Mouse (Mus musculus) left cerebral cortex, postnatal 14 days (tissue): ENCODE results near the gene Agtrap. TPM values are rescaled to one million over a fixed set of nuclear protein-coding genes. Genes with fewer than 3 reads are reported as not detected.
"Not testable (repeated sequence)": the region's sequence is repeated elsewhere in the genome, so short reads cannot be mapped to it uniquely, and the experiment has no call there.

Source experiments
- DNase-seq, 2 experiments: peaks; one replicate each; pipeline ENCODE4 v3.0.0; 2021 to 2022; ENCODE audit warnings: low spot score in 2 of 2, mixed read lengths in 1 of 2
- intact Hi-C: fragments of 180-260 bp; cut with DNase I; formaldehyde crosslinking; loops from one replicate; pipeline ENCODE4 v1.15.1; 2025
- long read RNA-seq, 2 experiments: library from polyadenylated mRNA; stranded (forward); transcript quantifications; one replicate each; pipeline ENCODE4 v2.0.0; 2021
- total RNA-seq, 2 experiments: library from RNA; stranded (reverse); gene quantifications; 2 replicates each; pipeline ENCODE4 v1.2.3; 2021

Agtrap gene
- total RNA-seq = 1 to 10 TPM; 5.8 to 8.1 TPM
- long read RNA-seq, experiment 1, partial matches to known transcripts = 0 of 2 reads
- long read RNA-seq, experiment 1, other reads (novel, unspliced or antisense) = 1 of 2 reads
- long read RNA-seq, experiment 2, transcript Agtrap-201 (5 exons, 3,996 nt) = major isoform, 5 of 9 reads
- long read RNA-seq, experiment 2, partial matches to known transcripts = 0 of 9 reads
- long read RNA-seq, experiment 2, other reads (novel, unspliced or antisense) = 4 of 9 reads

DNA sequence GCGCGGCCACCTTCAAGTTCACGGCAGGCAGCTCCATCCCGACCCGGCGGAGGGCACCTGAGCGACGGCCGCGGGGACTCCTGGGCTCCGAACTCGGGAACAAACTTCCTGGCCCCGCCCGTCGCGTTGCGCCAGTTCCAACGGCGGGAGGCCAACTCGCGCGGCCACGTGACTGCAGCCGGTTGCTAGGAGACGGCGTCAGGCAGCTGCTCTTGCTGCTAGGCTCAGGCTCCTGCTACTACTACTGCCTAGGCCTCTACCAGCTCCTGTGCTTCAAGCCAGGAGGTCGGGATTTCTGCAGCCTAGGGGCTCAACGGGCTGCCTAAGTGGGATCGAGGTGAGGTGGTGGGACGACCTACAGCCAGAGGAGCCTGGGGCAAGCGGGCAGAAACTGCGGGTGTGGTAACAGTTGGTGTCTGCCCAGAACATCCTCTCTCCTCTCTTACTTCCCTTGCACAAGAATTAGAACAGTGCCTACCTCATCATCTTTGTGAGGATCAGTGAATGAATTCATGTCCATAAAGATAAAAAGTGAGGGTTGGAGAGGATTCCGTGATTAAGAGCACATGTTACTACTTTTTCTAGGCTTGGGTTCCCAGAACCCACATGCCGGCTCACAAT, at the start of gene Agtrap:
Gene Agtrap (minus strand): TSS at position 125 of the 621 bp plus-strand sequence.
- intact Hi-C loops = no loop called here
- DNase-seq = peak; percentile 95 to 96

DNA sequence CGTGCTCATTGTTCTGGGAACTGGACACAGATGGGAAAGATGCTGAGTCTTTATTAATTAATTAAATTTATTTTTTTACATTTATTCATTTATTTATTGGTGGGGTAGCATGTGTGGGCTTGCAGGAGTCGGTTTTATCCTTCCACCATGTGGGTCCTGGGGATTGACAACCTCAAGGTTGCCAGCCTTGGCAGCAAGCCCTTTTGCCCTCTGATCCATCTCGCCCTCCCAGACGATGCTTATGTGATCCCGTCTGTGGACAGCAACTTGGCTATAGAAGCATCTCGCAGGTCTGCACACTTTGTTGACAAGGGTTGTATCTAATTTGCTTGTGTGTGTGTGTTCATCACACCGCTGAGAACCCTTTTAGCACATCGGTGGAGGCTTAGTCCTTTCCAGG, 49.7 kb upstream of the Agtrap start:
- intact Hi-C loops = no loop called here
- no peak for DNase-seq

DNA sequence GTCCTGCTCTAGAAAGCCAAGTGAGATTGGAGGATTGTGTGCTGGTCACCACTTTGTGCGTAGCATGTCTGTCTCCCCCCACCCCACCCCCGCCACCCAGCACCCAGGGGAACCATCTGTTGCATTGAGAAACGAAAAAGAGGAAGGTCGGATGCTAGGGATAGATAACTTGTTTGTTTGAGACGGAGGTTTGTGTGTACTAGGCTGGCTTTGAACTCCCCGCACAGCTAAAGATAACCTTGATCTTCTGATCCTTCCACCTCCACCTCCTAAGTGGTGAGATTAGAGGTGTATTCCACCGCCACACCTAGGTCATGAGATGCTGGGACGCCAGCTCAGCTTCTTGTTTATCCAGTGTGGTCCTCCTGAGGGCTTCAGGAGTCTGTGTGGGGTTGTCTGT, 47.2 kb upstream of the Agtrap start:
- intact Hi-C loops = no loop called here

DNA sequence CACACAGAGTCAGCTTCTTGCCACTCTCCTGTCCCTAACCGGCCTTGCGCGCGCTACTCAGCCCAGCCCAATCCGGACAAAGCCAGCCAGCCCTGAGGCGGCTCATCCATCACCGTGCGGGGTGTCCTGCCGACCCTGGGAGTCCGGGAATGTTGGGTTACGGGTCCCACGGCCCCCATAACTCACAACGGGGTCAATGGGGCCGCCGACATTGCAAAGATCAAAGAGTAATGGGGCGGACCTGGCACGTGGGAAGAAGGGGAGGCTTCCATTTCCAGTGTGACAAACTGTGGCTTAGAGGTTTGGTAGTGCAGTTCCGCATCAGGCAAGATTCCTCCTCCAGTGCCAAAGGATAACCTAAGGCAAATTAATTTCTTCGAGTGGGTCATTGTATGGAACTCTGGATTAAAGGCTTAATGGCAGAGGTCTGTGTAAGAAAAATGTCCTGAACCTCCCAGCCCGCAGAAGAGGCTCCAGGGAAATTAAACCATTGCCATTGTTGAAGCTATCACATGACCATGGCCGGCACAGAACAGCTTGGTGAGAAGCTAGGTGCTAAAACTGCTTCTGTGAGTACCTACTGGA, 43.8 kb upstream of the Agtrap start:
- intact Hi-C loops = no loop called here

More for the DNA sequence above, 47.2 kb upstream of the Agtrap start:
- DNase-seq = no peak

DNA sequence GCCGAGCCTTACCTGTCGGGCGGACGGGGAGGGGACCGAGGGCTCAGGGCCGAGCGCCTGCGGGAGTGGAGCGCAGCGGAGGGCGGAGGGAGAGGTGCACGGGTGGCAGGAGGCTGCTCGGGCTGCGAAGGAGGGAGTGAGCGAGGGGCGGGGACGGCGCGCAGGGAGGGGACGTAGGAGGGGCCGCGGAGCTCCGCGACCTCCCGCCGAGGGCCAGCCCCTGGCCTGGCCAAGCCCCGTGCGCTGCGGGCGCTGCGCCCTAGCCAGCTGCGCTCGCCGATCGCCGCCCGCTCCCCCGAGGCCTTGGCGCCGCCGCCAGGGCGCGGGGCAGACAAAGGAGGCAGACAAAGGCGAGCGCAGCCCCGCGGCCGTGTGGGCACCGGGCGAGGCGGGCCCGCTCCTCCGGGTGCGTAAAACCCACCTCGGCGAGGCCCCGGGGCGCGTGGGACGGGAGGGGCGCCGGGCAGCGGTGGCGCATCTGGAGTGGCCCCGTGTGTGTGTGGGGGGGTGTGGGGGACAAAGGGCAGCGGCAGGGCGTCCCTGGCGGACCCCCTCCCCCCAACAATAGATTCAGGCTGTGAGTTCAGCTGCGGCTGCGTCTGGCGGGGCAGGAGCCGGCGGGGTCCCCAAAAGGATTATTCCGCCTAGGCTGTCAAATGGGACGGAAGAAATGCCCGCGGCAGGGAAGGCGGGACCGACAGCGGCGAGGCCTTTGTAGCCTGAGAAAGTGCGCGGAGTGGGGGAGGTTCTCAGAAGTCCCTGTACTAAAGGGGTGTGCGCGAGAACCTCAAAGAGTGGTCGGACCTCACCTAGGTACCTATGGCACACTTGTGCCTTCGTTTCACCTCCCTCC, 43.0 kb upstream of the Agtrap start, which contains the start of gene Draxin:
Gene Draxin (minus strand): TSS at position 138 of the 853 bp plus-strand sequence.
- no peak for DNase-seq
- intact Hi-C loops = no loop called here

More for the DNA sequence above, 43.8 kb upstream of the Agtrap start:
- no peak for DNase-seq

DNA sequence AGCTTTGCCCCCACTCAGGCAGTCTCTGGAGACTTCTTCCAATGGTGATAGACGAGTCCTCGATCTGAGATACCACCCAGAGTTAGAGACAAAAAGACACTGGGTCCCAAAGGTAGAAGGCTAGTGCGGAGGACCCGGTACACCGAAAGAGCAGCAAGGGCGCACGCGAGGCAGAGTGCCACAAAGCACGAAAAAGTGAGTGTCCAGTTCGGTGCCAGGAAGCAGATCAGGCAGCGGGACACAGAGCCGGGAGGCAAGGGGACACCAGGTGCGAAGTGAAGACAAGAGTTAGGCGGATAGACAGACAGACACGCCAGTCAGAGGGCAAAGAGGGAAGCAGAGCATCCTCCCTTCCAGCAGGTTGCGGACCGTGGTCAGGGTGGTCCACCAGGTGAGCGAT, 42.3 kb upstream of the Agtrap start, which contains the start of gene Mad2l2:
Gene Mad2l2 (plus strand): TSS at position 252 of the 400 bp plus-strand sequence.
- intact Hi-C loops = no loop called here
- DNase-seq = no peak

DNA sequence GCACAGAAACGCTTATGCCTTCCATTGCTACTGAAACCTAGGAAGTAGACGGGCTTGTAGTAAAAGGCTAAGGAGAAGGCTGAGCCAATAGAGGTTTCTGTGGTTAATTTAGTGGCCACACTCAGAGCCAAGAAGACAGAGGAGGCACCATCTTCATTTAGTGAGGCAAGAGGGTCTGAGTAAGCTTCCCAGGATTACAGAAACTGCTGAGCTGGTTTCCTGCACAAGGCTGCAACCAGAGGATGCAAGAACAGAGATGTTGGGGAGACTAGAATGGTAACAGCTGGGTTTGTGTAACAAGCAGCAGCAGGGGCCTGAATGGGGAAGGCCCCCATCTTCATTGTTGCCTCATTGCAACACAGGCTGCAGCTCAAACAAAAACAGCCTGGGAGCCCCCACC, 40.8 kb upstream of the Agtrap start:
- intact Hi-C loops = no loop called here
- no peak for DNase-seq

DNA sequence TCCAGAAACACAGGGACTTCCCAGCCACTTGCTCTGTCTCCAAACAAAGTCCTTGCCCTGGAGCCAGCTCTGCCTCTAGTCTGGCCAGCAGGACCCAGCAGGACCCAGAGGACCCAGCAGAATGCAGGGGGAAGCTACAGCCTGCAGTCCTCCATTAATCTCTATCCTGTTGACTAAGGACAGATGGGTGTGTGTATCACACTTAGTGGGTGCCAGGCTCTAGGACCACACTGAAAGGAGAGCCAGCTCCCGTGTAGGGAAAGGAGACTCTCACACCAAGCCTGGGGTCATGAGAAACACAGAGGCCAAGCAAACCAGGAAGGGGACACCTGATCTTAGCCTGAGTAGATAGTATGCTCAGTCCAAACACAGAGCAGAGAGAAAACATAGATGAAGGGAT, 40.4 kb upstream of the Agtrap start:
- intact Hi-C loops = no loop called here
- DNase-seq = no peak

DNA sequence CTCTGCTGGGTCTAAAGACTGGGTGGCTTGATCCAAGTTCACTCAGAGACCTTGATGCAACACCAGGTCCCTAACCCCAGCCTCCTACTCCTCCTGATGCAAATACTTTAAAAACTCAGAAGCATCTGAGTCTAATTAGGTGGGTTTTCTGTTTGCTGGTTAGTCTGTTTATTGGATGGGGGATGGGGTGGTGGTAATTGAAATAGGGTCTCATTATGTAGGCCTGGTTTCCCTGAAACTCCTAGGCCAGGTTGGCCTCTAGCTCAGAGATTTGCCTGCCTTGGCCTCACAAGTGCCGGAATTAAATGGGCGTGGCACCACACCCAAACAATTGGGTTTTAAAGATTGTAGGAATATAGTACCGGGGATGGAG, 34.8 kb upstream of the Agtrap start:
- DNase-seq = no peak
- intact Hi-C loops = no loop called here

DNA sequence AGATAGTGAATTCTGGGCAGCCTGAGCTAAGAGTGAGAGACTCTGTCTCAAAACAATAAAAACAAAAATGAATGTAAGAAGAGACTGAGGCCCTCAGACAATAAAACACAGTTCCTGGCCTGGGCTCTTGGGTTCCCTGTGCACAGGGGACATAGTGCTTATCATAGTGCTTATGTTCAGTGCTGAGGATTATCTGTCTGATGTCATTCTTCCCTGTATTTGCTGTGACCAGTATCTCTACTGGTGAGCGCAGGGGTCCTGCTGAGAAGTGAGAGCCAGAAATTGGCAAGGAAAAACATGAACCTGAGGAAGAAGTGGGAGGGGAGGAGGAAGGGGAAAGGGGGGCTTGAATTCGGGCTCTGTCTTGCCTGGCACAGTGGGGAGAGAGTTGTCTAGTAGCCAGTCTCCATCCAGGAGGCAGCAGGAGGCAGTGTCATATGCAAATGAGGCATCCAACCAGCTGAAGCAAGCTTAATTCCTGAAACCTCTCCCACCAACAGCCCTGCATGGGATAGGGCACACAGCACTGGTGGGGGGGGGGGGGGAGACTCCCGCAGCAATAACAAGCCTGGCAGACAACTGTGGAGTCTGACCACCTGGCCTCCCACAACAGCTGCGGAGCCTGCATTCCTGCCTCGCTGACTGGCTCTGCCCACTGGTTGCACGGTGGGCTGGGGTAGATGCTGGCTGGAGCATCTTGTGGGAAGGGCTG, 34.3 kb upstream of the Agtrap start:
- DNase-seq = no peak
- intact Hi-C loops = no loop called here

DNA sequence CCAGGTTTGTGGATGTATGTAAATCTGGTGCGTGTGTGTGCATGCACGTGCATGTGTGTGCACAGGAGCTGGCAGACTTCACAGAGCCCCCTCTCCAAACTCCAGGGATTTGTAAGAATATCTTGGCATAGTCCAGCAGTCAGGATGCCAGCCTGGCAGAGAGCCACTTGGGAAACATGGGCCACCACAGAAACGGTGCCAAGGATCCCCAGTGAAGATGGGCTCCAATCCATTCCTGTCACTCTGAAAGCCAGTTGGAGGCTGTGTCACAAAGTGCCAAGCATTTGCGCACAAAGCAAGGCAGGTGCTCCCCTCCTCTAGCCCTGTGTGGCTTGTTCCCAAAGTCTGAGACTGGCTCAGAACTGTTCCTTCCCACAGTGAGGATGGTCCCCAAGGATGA, 33.5 kb upstream of the Agtrap start:
- DNase-seq = peak; percentile 74 to 83
- intact Hi-C loops = no loop called here

DNA sequence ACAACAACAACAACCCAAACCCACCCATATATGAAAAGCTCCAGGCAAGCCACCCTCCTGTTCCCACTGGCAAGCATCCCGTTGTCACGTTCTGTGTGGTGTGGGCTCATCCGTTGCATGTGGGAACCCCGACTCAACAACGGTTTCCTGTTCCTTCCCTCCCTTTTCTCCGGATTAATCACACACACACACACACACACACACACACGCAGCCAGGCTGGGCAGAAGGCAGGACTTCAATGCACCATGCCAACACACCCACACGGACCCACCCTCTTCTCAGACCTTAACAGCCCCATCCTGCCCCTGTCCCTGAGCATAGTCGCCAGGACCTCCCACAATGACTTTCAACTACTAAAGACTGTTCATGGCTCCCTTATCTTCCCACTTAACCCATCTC, 32.7 kb upstream of the Agtrap start:
- intact Hi-C loops = no loop called here
- DNase-seq = no peak

DNA sequence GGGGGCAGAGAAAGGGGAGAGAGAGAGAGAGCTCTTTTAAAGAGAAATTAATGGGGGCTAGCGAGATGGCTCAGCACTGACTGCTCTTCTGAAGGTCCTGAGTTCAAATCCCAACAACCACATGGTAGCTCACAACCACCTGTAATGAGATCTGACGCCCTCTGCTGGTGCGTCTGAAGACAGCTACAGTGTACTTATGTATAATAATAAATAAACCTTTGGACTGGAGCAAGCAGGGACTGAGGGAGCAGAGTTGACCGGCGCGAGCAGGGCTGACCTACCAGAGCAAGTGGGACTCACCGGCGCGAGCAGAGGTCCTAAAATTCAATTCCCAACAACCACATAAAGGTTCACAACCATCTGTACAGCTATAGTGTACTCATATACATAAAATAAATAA, 31.7 kb upstream of the Agtrap start:
- DNase-seq, intact Hi-C loops: not testable (repeated sequence)

DNA sequence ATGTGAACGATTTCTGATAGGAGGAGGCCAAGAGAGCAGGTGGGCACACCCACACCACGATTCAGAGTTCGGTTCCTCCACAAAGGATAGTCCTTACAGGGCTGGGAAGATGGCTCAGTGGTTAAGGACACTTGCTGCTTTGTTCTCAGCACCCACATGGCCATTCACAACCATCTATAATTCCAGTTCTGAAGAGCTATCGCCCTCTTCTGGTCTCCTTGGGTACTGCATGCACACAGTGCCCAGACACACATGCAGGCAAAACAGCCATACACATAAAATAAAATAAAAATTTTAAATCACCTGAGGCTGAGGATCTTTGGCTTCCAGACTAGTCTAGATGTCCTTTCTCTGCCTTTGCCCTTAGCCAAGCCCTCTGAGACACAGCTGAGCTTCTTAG, 29.6 kb upstream of the Agtrap start:
- intact Hi-C loops = no loop called here
- no peak for DNase-seq

DNA sequence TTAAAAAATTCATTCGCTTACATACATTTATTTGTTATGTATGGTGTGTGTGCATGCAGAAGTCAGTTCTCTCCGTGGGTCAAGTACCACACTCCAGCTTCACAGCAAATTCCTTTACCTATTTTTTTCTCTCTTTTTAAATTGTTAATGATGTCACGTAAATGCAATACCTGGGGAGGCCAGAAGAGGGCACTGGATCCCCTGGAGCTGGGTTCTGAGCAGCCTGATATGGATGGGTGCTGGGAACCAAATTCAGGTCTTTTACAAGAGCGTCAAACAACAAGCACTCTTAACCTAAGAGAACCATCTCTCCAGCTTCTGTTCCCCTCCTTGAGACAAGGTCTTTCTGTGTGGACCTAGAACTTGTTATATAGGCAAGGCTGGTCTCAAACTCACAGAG, 28.8 kb upstream of the Agtrap start:
- intact Hi-C loops = no loop called here
- DNase-seq = no peak

DNA sequence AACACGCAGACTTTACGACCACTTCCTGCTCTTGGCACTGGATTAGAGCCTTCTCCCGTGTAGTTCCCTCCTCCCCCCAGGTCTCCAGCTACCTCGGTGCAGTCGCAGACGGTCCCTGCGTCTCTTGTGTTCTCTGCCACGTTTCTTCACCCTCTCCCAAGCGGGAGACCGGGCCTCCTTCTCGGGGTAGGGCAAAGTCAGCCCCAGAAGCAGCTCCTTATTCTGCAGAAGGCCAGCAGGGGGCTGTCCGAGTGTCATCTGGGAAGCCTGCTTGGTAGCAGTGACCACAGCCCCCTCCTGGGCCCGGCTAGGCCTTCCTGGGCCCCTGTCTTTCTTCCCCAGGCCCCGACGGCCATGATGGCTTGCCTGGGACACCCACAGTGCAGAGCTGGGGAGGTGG, 27.6 kb upstream of the Agtrap start:
- DNase-seq = no peak
- intact Hi-C loops = loop anchor here (2.0 kb wide), 2 partner anchors 37 to 51 kb away; partner anchors contain the start of gene Fbxo6

DNA sequence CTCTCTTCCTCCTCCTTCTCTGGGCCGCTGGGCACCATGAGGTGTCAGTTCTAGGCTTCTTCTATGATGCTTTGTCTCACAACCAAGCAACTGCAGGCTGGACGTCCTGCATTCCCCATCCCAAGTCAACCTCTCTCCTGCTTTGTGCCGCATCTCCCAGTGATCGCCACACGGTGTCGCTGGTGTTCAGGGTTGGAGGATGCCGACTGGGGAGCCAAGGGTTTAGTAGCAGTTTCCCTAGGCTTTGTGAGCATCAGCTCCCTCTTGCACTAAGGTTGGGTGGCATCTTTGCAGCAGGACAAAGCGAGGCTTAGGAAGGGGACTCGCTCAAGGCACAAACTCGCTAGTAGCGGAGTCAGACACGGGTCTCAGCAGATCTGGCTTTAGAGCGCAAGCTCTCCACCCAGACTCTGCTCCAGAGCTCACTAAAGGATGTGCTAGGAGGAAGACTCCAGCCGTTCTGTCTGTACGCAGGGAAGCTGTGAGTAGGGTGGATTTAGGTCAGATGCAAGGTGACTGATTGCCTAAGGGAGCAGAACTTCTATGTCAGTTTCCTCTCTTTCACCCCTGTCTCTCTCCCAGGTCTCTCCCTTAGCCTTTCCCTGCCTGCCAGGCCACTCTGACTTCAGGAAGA, 27.0 kb upstream of the Agtrap start:
- peak; percentile 75 to 83 for DNase-seq
- intact Hi-C loops = loop anchor here (2.0 kb wide), 2 partner anchors 38 to 52 kb away; partner anchors contain the start of gene Fbxo6

DNA sequence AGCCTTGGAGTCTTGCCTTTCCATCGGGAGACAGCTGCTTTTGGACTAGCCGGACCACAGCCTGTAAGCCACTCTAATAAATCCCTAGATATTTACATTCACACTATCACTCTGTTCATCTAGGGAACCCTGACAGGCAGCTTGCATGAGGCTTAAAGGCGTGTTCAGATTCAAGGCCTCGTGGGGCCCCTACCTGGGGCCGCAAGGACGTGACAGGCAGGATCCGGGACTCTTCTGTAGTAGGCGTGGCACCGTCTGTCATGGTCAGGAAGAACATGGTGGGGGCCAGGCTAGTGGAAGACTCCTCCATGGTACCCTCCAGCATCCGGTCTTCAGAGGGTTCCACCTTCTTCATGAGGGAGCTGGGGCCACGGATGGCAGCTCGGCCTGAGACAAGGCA, 24.7 kb upstream of the Agtrap start:
- intact Hi-C loops = no loop called here
- DNase-seq = no peak

DNA sequence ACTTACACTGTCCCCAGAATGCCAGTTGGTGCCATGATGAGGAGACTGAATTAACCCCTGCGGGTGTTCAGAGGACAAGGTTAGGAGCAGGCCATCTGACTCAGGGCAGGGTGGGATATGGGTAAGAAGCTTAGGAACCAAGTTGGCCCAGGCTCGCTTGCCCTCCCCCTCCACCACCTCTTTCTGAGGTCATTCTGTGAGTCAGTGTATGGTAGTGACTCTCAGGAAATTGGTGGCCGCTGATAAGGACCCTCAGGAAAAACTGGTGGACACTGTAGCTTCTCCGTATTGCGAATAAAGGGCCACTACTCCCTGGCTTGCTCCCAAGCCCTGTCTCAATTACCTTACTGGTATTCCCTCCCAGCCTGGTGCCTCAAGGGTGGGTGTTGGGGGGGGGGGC, 21.4 kb upstream of the Agtrap start:
- intact Hi-C loops = loop anchor here (10.0 kb wide), 1 partner anchor 316 kb away; no protein-coding TSS in a partner anchor
- no peak for DNase-seq
